Mouse (Mus musculus): ENCODE results near the gene Slc18b1. TPM values are rescaled to one million over a fixed set of nuclear protein-coding genes. Genes with fewer than 3 reads are reported as not detected.
A peak's percentile ranks its signal among the peaks of the same experiment; 100 is the strongest.

Slc18b1 gene
- polyA plus RNA-seq, 1 experiment from 2014 or later = 22.2 TPM

DNA sequence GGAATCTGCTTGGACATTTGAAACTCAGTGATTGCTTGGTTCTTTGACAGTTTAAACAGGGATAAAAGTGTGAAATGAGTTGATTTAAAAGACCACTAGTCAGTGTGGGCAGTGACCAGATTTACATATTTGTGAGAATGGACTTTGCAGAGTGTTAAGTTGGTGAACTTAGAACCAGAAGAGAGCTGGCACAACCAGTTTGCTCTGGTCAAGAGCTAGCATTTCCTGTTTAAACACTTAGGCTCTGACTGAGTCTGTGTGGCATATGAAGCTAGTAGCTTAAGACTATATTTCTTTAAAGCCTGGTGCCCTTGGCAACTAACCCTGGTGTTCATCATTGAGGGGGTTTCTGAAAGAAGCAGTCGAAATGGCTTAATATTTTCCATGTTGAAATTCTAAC, 1.4 kb downstream of the Slc18b1 start:
- Histone ChIP-seq H3K4me3 (ENCODE audit: low read depth, low read length) (no peak overlapping the region), H3K27ac (ENCODE audit: low read depth, low read length) (no peak overlapping the region), H3K27me3 (replicated peaks; ENCODE audit: control insufficient read depth, insufficient read depth, low read length) (no peaks in the 10 kb centered on the region), H3K36me3 (ENCODE audit: control insufficient read depth, insufficient read depth, low read length) (peaks cover 27% of the 10 kb centered on the region), H3K9me3 (replicated peaks; ENCODE audit: control insufficient read depth, low read length) (no peaks in the 10 kb centered on the region), H3K4me1 (ENCODE audit: control insufficient read depth, insufficient read depth, low read length) (peaks cover 5% of the 10 kb centered on the region; the same call in 1 of the 2 replicates), H3K9ac (ENCODE audit: low read length) (no peak overlapping the region), H3K4me2 (ENCODE audit: low read length) (peak overlapping the region; percentile 67)
- ATAC-seq = no peak
- WGBS = 77% methylated on average over 1 of the region's 1 CpGs
- DNase-seq (ENCODE audit: low spot score) = no peak

DNA sequence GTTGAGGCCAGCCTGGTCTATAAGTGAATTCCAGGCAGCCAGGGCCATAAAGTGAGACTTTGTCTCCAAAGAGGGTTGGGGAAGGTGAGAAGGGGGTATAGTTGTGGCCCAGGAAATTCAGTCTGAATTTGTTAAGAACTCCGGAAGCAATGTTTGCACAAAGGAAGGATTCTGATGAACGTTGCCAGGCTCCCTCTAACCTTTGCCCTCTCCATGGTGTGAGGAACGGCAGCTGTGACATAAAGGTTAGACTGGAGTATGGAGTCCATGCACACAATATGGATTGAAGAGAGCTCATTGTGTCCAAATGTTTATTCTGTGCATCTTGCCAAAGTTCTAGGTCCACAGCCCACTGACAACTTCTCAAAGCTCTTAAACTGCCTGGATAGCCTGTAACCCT, 3.1 kb downstream of the Slc18b1 start:
- DNase-seq (ENCODE audit: low spot score) = no peak
- Histone ChIP-seq H3K27me3 (replicated peaks; ENCODE audit: control insufficient read depth, insufficient read depth, low read length) (no peaks in the 10 kb centered on the region), H3K4me3 (ENCODE audit: low read depth, low read length) (no peak overlapping the region), H3K9ac (ENCODE audit: low read length) (no peak overlapping the region), H3K27ac (ENCODE audit: low read depth, low read length) (no peak overlapping the region), H3K36me3 (ENCODE audit: control insufficient read depth, insufficient read depth, low read length) (peaks cover 36% of the 10 kb centered on the region), H3K9me3 (replicated peaks; ENCODE audit: control insufficient read depth, low read length) (no peaks in the 10 kb centered on the region), H3K4me1 (ENCODE audit: control insufficient read depth, insufficient read depth, low read length) (peaks cover 5% of the 10 kb centered on the region; the same call in 1 of the 2 replicates), H3K4me2 (ENCODE audit: low read length) (no peak overlapping the region)
- ATAC-seq = no peak
- 31% methylated on average over 3 of the region's 3 CpGs for WGBS

DNA sequence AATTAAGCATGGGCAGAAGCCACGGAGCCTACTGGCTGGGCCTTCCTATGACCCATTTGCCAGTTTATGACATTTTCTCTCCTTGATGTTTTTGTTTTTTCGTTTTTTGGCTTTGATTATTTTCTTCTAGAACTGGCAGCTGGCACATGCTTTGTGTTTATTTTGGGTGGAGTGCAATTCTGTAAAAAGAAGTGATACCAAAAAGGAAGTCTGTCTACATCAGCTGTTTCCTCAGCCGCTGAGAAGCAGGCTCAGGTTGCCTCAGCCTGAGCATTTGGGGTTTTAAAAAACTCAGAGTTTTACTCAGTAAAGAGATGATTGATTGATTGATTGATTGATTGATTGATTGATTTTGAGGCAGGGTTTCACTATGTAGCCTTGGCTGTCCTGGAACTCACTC, 6.1 kb downstream of the Slc18b1 start:
- no peak for ATAC-seq
- 78% methylated on average over 3 of the region's 3 CpGs for WGBS

DNA sequence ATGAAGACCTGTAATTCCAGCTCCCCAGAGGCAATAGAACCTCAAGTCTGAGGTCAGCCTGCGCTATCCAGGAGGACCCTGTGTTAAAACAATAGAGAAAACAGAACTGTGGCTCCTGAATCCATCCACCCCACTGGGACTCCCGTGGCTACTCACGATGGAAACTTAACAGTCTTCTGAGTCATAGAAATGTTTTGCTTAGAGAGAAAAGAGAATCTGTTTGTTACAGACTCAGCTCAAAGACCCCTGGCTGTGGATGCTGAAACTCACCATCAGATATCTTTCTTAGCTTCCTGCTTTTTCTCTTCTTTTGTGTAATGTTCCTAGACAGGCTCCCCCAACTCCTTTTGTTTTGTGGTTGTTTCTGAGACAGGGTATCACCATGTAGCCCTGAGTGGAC, 7.9 kb downstream of the Slc18b1 start:
- no peak overlapping the region for H3K4me3 ChIP-seq (ENCODE audit: low read depth, low read length)
- H3K4me2 ChIP-seq (ENCODE audit: low read length) = no peak overlapping the region
- WGBS = 57% methylated on average over 3 of the region's 3 CpGs
- DNase-seq (ENCODE audit: low spot score) (no peak), ATAC-seq (no peak)
- no peak overlapping the region for H3K27ac ChIP-seq (ENCODE audit: low read depth, low read length)
- H3K36me3 ChIP-seq (ENCODE audit: control insufficient read depth, insufficient read depth, low read length) = peaks cover 58% of the 10 kb centered on the region
- H3K27me3 ChIP-seq (replicated peaks; ENCODE audit: control insufficient read depth, insufficient read depth, low read length) = no peaks in the 10 kb centered on the region
- H3K9ac ChIP-seq (ENCODE audit: low read length) = no peak overlapping the region
- no peaks in the 10 kb centered on the region for H3K9me3 ChIP-seq (replicated peaks; ENCODE audit: control insufficient read depth, low read length)
- no peaks in the 10 kb centered on the region for H3K4me1 ChIP-seq (ENCODE audit: control insufficient read depth, insufficient read depth, low read length)

More for the DNA sequence above, 6.1 kb downstream of the Slc18b1 start:
- Histone ChIP-seq H3K36me3 (ENCODE audit: control insufficient read depth, insufficient read depth, low read length) (peaks cover 53% of the 10 kb centered on the region), H3K27me3 (replicated peaks; ENCODE audit: control insufficient read depth, insufficient read depth, low read length) (no peaks in the 10 kb centered on the region), H3K27ac (ENCODE audit: low read depth, low read length) (no peak overlapping the region), H3K9me3 (replicated peaks; ENCODE audit: control insufficient read depth, low read length) (no peaks in the 10 kb centered on the region), H3K4me3 (ENCODE audit: low read depth, low read length) (no peak overlapping the region), H3K4me1 (ENCODE audit: control insufficient read depth, insufficient read depth, low read length) (no peaks in the 10 kb centered on the region), H3K9ac (ENCODE audit: low read length) (no peak overlapping the region), H3K4me2 (ENCODE audit: low read length) (no peak overlapping the region)
- no peak for DNase-seq (ENCODE audit: low spot score)

DNA sequence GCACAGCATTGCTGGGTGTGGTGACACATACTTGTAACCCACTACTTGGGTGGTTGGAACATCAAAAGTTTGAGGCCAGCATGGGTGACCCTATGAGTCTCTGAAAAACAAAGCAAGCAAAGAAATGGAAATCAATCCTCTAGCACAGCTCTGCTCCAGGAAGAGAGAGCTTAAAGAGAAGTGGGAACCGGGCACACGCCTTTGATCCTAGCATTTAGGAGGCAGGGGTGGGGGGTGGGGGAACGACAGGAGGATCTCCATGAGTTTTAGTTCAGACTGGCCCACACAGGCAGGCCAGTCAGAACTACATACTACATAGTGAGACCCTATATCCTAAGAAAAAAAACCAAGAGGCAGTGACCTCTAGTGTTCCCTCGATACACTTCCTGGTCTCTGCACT, 9.4 kb downstream of the Slc18b1 start:
- DNase-seq (ENCODE audit: low spot score) = no peak
- Histone ChIP-seq H3K9me3 (replicated peaks; ENCODE audit: control insufficient read depth, low read length) (no peaks in the 10 kb centered on the region), H3K36me3 (ENCODE audit: control insufficient read depth, insufficient read depth, low read length) (peaks cover 50% of the 10 kb centered on the region), H3K27me3 (replicated peaks; ENCODE audit: control insufficient read depth, insufficient read depth, low read length) (no peaks in the 10 kb centered on the region), H3K4me1 (ENCODE audit: control insufficient read depth, insufficient read depth, low read length) (no peaks in the 10 kb centered on the region), H3K4me2 (ENCODE audit: low read length) (no peak overlapping the region), H3K9ac (ENCODE audit: low read length) (no peak overlapping the region), H3K27ac (ENCODE audit: low read depth, low read length) (no peak overlapping the region), H3K4me3 (ENCODE audit: low read depth, low read length) (no peak overlapping the region)
- 44% methylated on average over 4 of the region's 4 CpGs for WGBS
- no peak for ATAC-seq

DNA sequence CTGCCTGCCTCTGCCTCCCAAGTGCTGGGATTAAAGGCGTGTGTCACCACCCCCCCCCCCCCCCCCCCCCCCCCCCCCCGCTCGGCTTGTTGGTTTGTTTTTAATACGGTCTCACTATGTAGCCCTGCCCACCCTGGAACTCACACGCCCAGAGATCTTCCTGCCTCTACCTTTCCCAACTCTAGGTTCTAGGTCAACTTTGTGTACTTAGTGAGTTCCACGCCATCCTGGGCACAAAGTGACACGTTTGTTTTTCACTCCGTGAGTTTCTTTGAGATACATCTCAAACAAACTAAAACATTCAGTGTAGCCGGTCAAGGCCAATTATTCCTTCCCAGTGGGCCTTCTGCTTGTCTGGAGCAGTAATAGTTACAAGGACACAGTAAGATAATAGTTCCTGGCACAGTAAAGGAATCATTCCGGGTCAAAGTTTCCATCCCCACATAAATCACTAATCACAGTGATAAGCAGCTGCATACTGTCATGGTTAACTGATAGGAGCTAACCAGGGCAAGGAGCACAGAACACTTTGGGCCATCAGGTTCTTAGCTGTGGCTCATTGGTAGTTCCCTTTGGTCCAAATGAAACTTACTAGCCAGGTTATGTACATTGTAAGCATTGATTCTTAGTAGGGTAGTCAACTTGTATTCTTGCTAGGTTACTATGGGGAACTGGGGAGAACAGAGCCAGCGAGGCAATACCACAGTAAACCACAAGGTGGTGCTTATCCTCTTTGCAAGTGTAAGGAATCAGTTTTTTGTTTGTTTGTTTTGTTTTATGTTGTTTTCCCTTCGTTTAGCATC, 15.1 kb downstream of the Slc18b1 start:
- ATAC-seq = peak; percentile 47; the same call in 1 of the 2 replicates
- 75% methylated on average over 8 of the region's 12 CpGs for WGBS

DNA sequence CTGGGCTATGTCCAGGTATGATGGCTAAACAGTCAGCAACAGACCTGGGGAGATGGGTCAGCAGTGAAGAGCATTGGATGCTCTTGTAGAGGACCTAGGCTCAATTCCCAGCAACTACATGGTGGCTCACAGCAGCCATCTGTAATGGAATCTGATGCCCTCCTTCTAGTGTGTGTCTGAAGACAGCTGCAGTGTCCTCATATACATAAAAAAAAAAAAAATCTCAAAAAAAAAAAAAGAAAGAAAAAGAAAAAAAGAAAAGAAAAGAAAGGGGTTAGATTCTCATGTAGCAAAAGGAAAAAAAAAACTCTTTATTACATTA, 15.6 kb downstream of the Slc18b1 start:
- no peak overlapping the region for H3K27ac ChIP-seq (ENCODE audit: low read depth, low read length)
- H3K4me2 ChIP-seq (ENCODE audit: low read length) = no peak overlapping the region
- H3K9me3 ChIP-seq (replicated peaks; ENCODE audit: control insufficient read depth, low read length) = no peaks in the 10 kb centered on the region
- peaks cover 22% of the 10 kb centered on the region for H3K36me3 ChIP-seq (ENCODE audit: control insufficient read depth, insufficient read depth, low read length)
- H3K4me1 ChIP-seq (ENCODE audit: control insufficient read depth, insufficient read depth, low read length) = no peaks in the 10 kb centered on the region
- ATAC-seq (peak; percentile 18; the same call in 1 of the 2 replicates), DNase-seq (ENCODE audit: low spot score) (no peak)
- H3K27me3 ChIP-seq (replicated peaks; ENCODE audit: control insufficient read depth, insufficient read depth, low read length) = no peaks in the 10 kb centered on the region
- no peak overlapping the region for H3K4me3 ChIP-seq (ENCODE audit: low read depth, low read length)
- H3K9ac ChIP-seq (ENCODE audit: low read length) = no peak overlapping the region

More for the DNA sequence above, 15.1 kb downstream of the Slc18b1 start:
- Histone ChIP-seq H3K9ac (ENCODE audit: low read length) (no peak overlapping the region), H3K4me2 (ENCODE audit: low read length) (no peak overlapping the region), H3K4me3 (ENCODE audit: low read depth, low read length) (no peak overlapping the region), H3K27ac (ENCODE audit: low read depth, low read length) (no peak overlapping the region), H3K9me3 (replicated peaks; ENCODE audit: control insufficient read depth, low read length) (no peaks in the 10 kb centered on the region), H3K36me3 (ENCODE audit: control insufficient read depth, insufficient read depth, low read length) (peaks cover 22% of the 10 kb centered on the region), H3K4me1 (ENCODE audit: control insufficient read depth, insufficient read depth, low read length) (no peaks in the 10 kb centered on the region), H3K27me3 (replicated peaks; ENCODE audit: control insufficient read depth, insufficient read depth, low read length) (no peaks in the 10 kb centered on the region)
- DNase-seq (ENCODE audit: low spot score) = peak; percentile 77

DNA sequence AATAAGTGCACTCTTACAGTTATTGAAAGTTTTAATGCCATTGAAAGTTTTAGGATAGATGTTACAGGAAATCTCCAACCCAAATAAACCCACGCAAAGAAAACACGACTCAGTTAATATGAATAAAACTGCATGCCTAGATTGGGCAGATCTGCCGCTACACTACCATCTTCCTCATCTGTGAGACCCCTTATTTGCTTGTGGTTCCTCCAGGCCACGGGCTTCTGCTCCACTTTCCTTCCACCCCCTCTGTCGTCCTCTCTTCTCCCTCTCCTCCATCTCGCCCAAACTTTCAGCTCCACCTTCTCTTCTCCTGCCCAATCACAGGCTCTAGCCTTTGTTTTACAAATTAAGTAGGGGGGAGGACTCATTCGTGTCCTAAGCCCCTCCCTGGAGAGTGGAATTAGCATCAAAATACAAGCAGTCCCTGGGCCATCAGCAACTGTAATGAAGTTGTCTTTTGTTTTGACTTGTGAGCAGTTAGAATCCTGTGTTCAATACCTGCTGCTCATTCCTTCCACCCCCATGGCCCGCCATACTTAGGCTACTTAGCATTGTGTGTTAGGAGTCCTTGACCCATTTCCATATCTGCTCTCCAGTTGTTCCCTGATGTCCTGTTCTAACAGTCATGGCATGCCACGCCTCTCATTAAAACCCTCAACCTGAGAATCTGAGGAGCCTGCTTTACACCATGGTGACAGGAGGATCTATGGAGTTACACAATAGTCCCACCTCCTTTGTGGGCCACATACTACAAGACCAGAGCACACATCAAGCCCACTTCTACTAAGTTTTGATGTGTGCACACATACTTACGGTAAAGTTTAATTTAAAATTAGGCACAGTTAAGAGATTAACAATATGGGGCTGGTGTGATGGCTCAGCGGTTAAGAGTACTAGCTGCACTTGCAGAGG, 16.3 kb downstream of the Slc18b1 start:
- peak; percentile 68 for ATAC-seq
- no peak overlapping the region for H3K27ac ChIP-seq (ENCODE audit: low read depth, low read length)
- WGBS = 31% methylated on average over 11 of the region's 11 CpGs

DNA sequence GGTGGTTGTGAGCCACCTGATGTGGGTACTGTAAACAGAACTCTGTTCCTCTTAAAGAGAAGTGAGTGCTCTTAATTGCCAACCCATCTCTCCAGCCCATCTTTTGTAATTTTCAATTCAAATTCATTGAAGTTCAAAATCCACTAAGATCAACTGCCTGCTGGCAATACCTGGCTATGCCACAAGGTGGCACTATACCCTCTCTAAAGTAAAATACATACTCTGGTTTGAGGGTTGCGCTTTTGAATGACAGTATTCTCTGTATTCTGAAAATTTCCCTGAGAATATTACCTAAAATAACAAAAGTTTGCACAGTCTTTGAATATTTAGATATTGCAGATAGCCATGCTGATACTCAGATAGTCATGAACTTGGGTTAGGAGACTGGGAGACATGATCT, 18.4 kb downstream of the Slc18b1 start:
- Histone ChIP-seq H3K27ac (ENCODE audit: low read depth, low read length) (no peak overlapping the region), H3K4me2 (ENCODE audit: low read length) (no peak overlapping the region), H3K4me1 (ENCODE audit: control insufficient read depth, insufficient read depth, low read length) (no peaks in the 10 kb centered on the region), H3K4me3 (ENCODE audit: low read depth, low read length) (no peak overlapping the region), H3K36me3 (ENCODE audit: control insufficient read depth, insufficient read depth, low read length) (peaks cover 29% of the 10 kb centered on the region), H3K27me3 (replicated peaks; ENCODE audit: control insufficient read depth, insufficient read depth, low read length) (no peaks in the 10 kb centered on the region), H3K9ac (ENCODE audit: low read length) (no peak overlapping the region), H3K9me3 (replicated peaks; ENCODE audit: control insufficient read depth, low read length) (no peaks in the 10 kb centered on the region)
- peak; percentile 60 for ATAC-seq
- peak; percentile 88 for DNase-seq (ENCODE audit: low spot score)
- WGBS = 56% methylated on average over 1 of the region's 1 CpGs

More for the DNA sequence above, 16.3 kb downstream of the Slc18b1 start:
- no peak overlapping the region for H3K9ac ChIP-seq (ENCODE audit: low read length)
- H3K27me3 ChIP-seq (replicated peaks; ENCODE audit: control insufficient read depth, insufficient read depth, low read length) = no peaks in the 10 kb centered on the region
- peak; percentile 53 for DNase-seq (ENCODE audit: low spot score)
- H3K4me3 ChIP-seq (ENCODE audit: low read depth, low read length) = no peak overlapping the region
- no peak overlapping the region for H3K4me2 ChIP-seq (ENCODE audit: low read length)
- H3K4me1 ChIP-seq (ENCODE audit: control insufficient read depth, insufficient read depth, low read length) = no peaks in the 10 kb centered on the region
- peaks cover 19% of the 10 kb centered on the region for H3K36me3 ChIP-seq (ENCODE audit: control insufficient read depth, insufficient read depth, low read length)
- no peaks in the 10 kb centered on the region for H3K9me3 ChIP-seq (replicated peaks; ENCODE audit: control insufficient read depth, low read length)
